Comparison of ENCODE assay signal across 9 mouse cellular contexts in genomic region chr17:48407154-48407553, GRCm38 (mm10). TPM values are rescaled to one million over a fixed set of nuclear protein-coding genes. Genes with fewer than 3 reads are reported as not detected.
DNase-seq lines count a peak whose midpoint lies in the region; ATAC-seq and TF ChIP-seq lines count a peak whose summit lies in the region.
"Had no signal": no experiment of that assay in that cellular context is flagged by ENCODE, and none has a peak within 500 bp of the region (broad histone marks: within the 10 kb centered on the region; RNA-seq: fewer than 3 reads in every experiment).

No protein-coding gene starts in this region.

- peaks cover 26% of the 10 kb centered on the region for H3K4me1 ChIP-seq in hindbrain, embryonic 12.5 days
- no peaks in the 10 kb centered on the region; the same call in none of the 2 replicates for H3K4me1 ChIP-seq in hindbrain, embryonic 11.5 days (replicated peaks; ENCODE audit: control insufficient read depth, insufficient read depth, low read length)
- peaks cover 7 to 24% of the 10 kb centered on the region in 2 experiments for H3K4me1 ChIP-seq in MEL (ENCODE audit: control insufficient read depth in 1 of 2, insufficient read depth in 2 of 2, low read length in 2 of 2)
- peaks cover 7% of the 10 kb centered on the region; the same call in 1 of the 2 replicates for H3K4me1 ChIP-seq in kidney, adult 2 months (ENCODE audit: control insufficient read depth, insufficient read depth, low read length)

- TF ChIP-seq CTCF in MEL (IDR thresholded peaks at IDR 0.05 in 2 of 3, conservative IDR thresholded peaks at IDR 0.05 in 1 of 3; ENCODE audit: control insufficient read depth in 1 of 3, insufficient read depth in 1 of 3, low read depth in 2 of 3, low read length in 3 of 3, poor library complexity in 1 of 3, severe bottlenecking in 1 of 3), result no peak
- no peak for TF ChIP-seq CTCF in layer of hippocampus, adult 2 months (conservative IDR thresholded peaks at IDR 0.05)
- TF ChIP-seq CTCF in kidney, adult 2 months (conservative IDR thresholded peaks at IDR 0.05; ENCODE audit: insufficient read depth, insufficient read length, low read depth, low read length), result no peak

- H3K4me2 ChIP-seq in hindbrain, embryonic 12.5 days (replicated peaks), result peak overlapping the region; percentile 73; the same call in 1 of the 2 replicates
- H3K4me2 ChIP-seq in hindbrain, embryonic 11.5 days (replicated peaks; ENCODE audit: low read depth, low read length), result no peak overlapping the region

- no peaks in the 10 kb centered on the region for H3K27me3 ChIP-seq in hindbrain, embryonic 12.5 days
- no peaks in the 10 kb centered on the region for H3K27me3 ChIP-seq in hindbrain, embryonic 11.5 days (ENCODE audit: control insufficient read depth, insufficient read depth, low read length)
- H3K27me3 ChIP-seq in MEL (ENCODE audit: control insufficient read depth in 1 of 2, insufficient read depth in 2 of 2, low read length in 2 of 2), result no peaks in the 10 kb centered on the region
- H3K27me3 ChIP-seq in kidney, adult 2 months (replicated peaks; ENCODE audit: control insufficient read depth, insufficient read depth, low read length), result no peaks in the 10 kb centered on the region

- no peak for TF ChIP-seq EP300 in MEL (IDR thresholded peaks at IDR 0.05; ENCODE audit: low read depth in 1 of 2, low read length in 2 of 2)

- no peaks in the 10 kb centered on the region for H3K9me3 ChIP-seq in hindbrain, embryonic 12.5 days (replicated peaks)
- no peaks in the 10 kb centered on the region for H3K9me3 ChIP-seq in hindbrain, embryonic 11.5 days (ENCODE audit: control insufficient read depth, low read length)
- H3K9me3 ChIP-seq in MEL (replicated peaks; ENCODE audit: insufficient read depth, low read length), result no peaks in the 10 kb centered on the region

- TF ChIP-seq RAD21 in MEL (IDR thresholded peaks at IDR 0.05; ENCODE audit: low read depth, low read length), result no peak

- H3K36me3 ChIP-seq in hindbrain, embryonic 12.5 days, result no peaks in the 10 kb centered on the region
- no peaks in the 10 kb centered on the region for H3K36me3 ChIP-seq in hindbrain, embryonic 11.5 days (ENCODE audit: control insufficient read depth, insufficient read depth, low read length)
- H3K36me3 ChIP-seq in MEL (ENCODE audit: control insufficient read depth in 1 of 2, insufficient read depth in 2 of 2, low read length in 2 of 2), result peaks cover 9 to 50% of the 10 kb centered on the region in 2 experiments
- H3K36me3 ChIP-seq in kidney, adult 2 months (ENCODE audit: control insufficient read depth, insufficient read depth, low read length), result no peaks in the 10 kb centered on the region

- H3K4me3 ChIP-seq in hindbrain, embryonic 12.5 days, result no peak overlapping the region
- no peak overlapping the region for H3K4me3 ChIP-seq in hindbrain, embryonic 11.5 days (ENCODE audit: low read depth, low read length)
- H3K4me3 ChIP-seq in MEL (ENCODE audit: control insufficient read depth in 1 of 2, insufficient read depth in 1 of 2, low read depth in 2 of 2, low read length in 2 of 2), result peak overlapping the region; percentile 65 to 84; a peak in 2 of 4 replicates
- no peak overlapping the region for H3K4me3 ChIP-seq in layer of hippocampus, adult 2 months
- H3K4me3 ChIP-seq in kidney, adult 2 months (ENCODE audit: insufficient read depth, low read depth, low read length), result no peak overlapping the region

- no peak for DNase-seq in hindbrain, embryonic 11.5 days (ENCODE audit: low spot score)
- DNase-seq in MEL (ENCODE audit: low read depth, low spot score) (peak; percentile 28), liver (peak; percentile 73)
- DNase-seq in cerebellum, postnatal 25 days, result peak; percentile 48 to 58
- DNase-seq in layer of hippocampus, adult 2 months (ENCODE audit: low spot score in 2 of 2), result no peak
- DNase-seq in gastrocnemius, postnatal 14 days, result no peak
- DNase-seq in kidney, adult 2 months, result no peak

- H3K27ac ChIP-seq in hindbrain, embryonic 12.5 days, result no peak overlapping the region
- no peak overlapping the region for H3K27ac ChIP-seq in hindbrain, embryonic 11.5 days (ENCODE audit: low read depth, low read length)
- H3K27ac ChIP-seq in MEL (ENCODE audit: control insufficient read depth, low read depth, low read length), result peak overlapping the region; percentile 100
- H3K27ac ChIP-seq in layer of hippocampus, adult 2 months, result no peak overlapping the region
- no peak overlapping the region for H3K27ac ChIP-seq in kidney, adult 2 months (ENCODE audit: insufficient read depth, low read depth, low read length)

- no peak; a peak in 1 of 4 replicates for TF ChIP-seq POLR2A in MEL (IDR thresholded peaks at IDR 0.05; ENCODE audit: control insufficient read depth in 1 of 2, insufficient read depth in 1 of 2, low read depth in 1 of 2, low read length in 2 of 2, poor library complexity in 1 of 2)
- no peak for TF ChIP-seq POLR2A in kidney, adult 2 months (IDR thresholded peaks at IDR 0.05; ENCODE audit: low read depth, low read length)

- ATAC-seq in hindbrain, embryonic 12.5 days (ENCODE audit: low FRiP score), result no peak
- ATAC-seq in hindbrain, embryonic 11.5 days (ENCODE audit: low FRiP score), result no peak

- H3K9ac ChIP-seq in hindbrain, embryonic 12.5 days, result peak overlapping the region; percentile 93; the same call in 1 of the 2 replicates
- no peak overlapping the region for H3K9ac ChIP-seq in hindbrain, embryonic 11.5 days (ENCODE audit: low read depth, low read length)
- peak overlapping the region; percentile 98 for H3K9ac ChIP-seq in MEL (ENCODE audit: control insufficient read depth, low read depth, low read length, poor library complexity, severe bottlenecking)

- WGBS in hindbrain, embryonic 12.5 days, result 93% methylated on average over 4 of the region's 4 CpGs
- 87% methylated on average over 4 of the region's 4 CpGs for WGBS in hindbrain, embryonic 11.5 days
- 83% methylated on average over 4 of the region's 4 CpGs for whole genome bisulfite sequencing in kidney, adult 2 months

- peaks cover 70% of the 10 kb centered on the region for H3K79me2 ChIP-seq in MEL (ENCODE audit: control insufficient read depth, insufficient read depth, low read length, poor library complexity)

- intact Hi-C loops in gastrocnemius, postnatal 14 days (cut with DNase I; ENCODE audit: low total_unique reads), result no loop called here

TF ChIP-seq in MEL, 35 proteins besides CTCF, POLR2A, EP300 and RAD21 (continues in another document):
- TF ChIP-seq USF1 (IDR thresholded peaks at IDR 0.05; ENCODE audit: low read depth, low read length) (no peak), CHD2 (IDR thresholded peaks at IDR 0.05; ENCODE audit: low read length) (no peak), CHD1 (IDR thresholded peaks at IDR 0.05; ENCODE audit: low read depth, low read length) (no peak), RCOR1 (IDR thresholded peaks at IDR 0.05; ENCODE audit: low read depth, low read length) (no peak), SMC3 (IDR thresholded peaks at IDR 0.05; ENCODE audit: low read depth, low read length) (no peak), TAL1 (IDR thresholded peaks at IDR 0.05; ENCODE audit: low read length) (no peak), ETS1 (IDR thresholded peaks at IDR 0.05; ENCODE audit: low read depth, low read length) (no peak)

RNA-seq across cellular contexts. Expression of gene Nfya, which starts 2.6 kb away (rescaled TPM):
- polyA plus RNA-seq in hindbrain, embryonic 12.5 days (2016; fragmentation: Nextera tagmentation; extraction: Ambion mirVana), result 16.7 and 18.6 TPM in 2 replicates
- polyA plus RNA-seq in hindbrain, embryonic 11.5 days (2014; fragmentation: Nextera tagmentation; extraction: Ambion mirVana), result 19.9 and 26.9 TPM in 2 replicates
- 48.1 and 56.9 TPM in 2 replicates for total RNA-seq in MEL (2012; rRNA removed)
- 10 to 100 TPM in 1 of 2 experiments, not detected in 1; 97.8 TPM for polyA plus RNA-seq in MEL (2012; ENCODE audit: insufficient read depth in 1 of 2, insufficient read length in 2 of 2, low read depth in 1 of 2, low replicate concordance in 2 of 2, missing spikeins in 1 of 2)
- total RNA-seq in layer of hippocampus, adult 2 months (2021), result 10 to 100 TPM; 21.4 to 26.7 TPM
- 1 to 10 TPM; 9.1 to 9.3 TPM for total RNA-seq in gastrocnemius, postnatal 14 days (2021)
- polyA plus RNA-seq in kidney, adult 2 months (2012; rRNA removed), result 45.8 and 46.2 TPM in 2 replicates

RNA-seq across cellular contexts. Expression of gene Oard1, which starts 2.7 kb away (rescaled TPM):
- 52.4 and 61.5 TPM in 2 replicates for polyA plus RNA-seq in hindbrain, embryonic 12.5 days (2016; fragmentation: Nextera tagmentation; extraction: Ambion mirVana)
- 75.0 and 79.0 TPM in 2 replicates for polyA plus RNA-seq in hindbrain, embryonic 11.5 days (2014; fragmentation: Nextera tagmentation; extraction: Ambion mirVana)
- total RNA-seq in MEL (2012; rRNA removed), result 21.2 and 21.5 TPM in 2 replicates
- 10 to 100 TPM in 1 of 2 experiments, not detected in 1; 24.4 TPM for polyA plus RNA-seq in MEL (2012; ENCODE audit: insufficient read depth in 1 of 2, insufficient read length in 2 of 2, low read depth in 1 of 2, low replicate concordance in 2 of 2, missing spikeins in 1 of 2)
- 10 to 100 TPM; 11.1 to 15.1 TPM for total RNA-seq in layer of hippocampus, adult 2 months (2021)
- 1 to 10 TPM; 7.4 to 8.3 TPM for total RNA-seq in gastrocnemius, postnatal 14 days (2021)
- polyA plus RNA-seq in kidney, adult 2 months (2012; rRNA removed), result 18.2 and 25.8 TPM in 2 replicates

RNA-seq across cellular contexts. Expression of gene Apobec2, which starts 25.6 kb away (rescaled TPM):
- polyA plus RNA-seq in hindbrain, embryonic 12.5 days (2016; fragmentation: Nextera tagmentation; extraction: Ambion mirVana), result 2.1 and 5.3 TPM in 2 replicates
- polyA plus RNA-seq in hindbrain, embryonic 11.5 days (2014; fragmentation: Nextera tagmentation; extraction: Ambion mirVana), result 1.6 and 1.7 TPM in 2 replicates
- total RNA-seq in MEL (2012; rRNA removed), result 0.19 and 0.23 TPM in 2 replicates
- polyA plus RNA-seq in MEL (2012; ENCODE audit: insufficient read depth in 1 of 2, insufficient read length in 2 of 2, low read depth in 1 of 2, low replicate concordance in 2 of 2, missing spikeins in 1 of 2), result under 1 TPM in 1 of 2 experiments, not detected in 1; 0.42 TPM
- total RNA-seq in layer of hippocampus, adult 2 months (2021), result under 1 TPM in 1 of 2 experiments, not detected in 1; 0.33 TPM
- total RNA-seq in gastrocnemius, postnatal 14 days (2021), result 100 to 1,000 TPM; 589 to 629 TPM
- 2.0 and 6.0 TPM in 2 replicates for polyA plus RNA-seq in kidney, adult 2 months (2012; rRNA removed)

RNA-seq across cellular contexts. Expression of gene Tspo2, which starts 44.2 kb away (rescaled TPM):
- polyA plus RNA-seq in hindbrain, embryonic 12.5 days (2016; fragmentation: Nextera tagmentation; extraction: Ambion mirVana), result 1.9 and 2.5 TPM in 2 replicates
- 0.06 and 0.39 TPM in 2 replicates for polyA plus RNA-seq in hindbrain, embryonic 11.5 days (2014; fragmentation: Nextera tagmentation; extraction: Ambion mirVana)
- 3.7 and 4.9 TPM in 2 replicates for total RNA-seq in MEL (2012; rRNA removed)
- 10 to 100 TPM in 1 of 2 experiments, not detected in 1; 14.6 TPM for polyA plus RNA-seq in MEL (2012; ENCODE audit: insufficient read depth in 1 of 2, insufficient read length in 2 of 2, low read depth in 1 of 2, low replicate concordance in 2 of 2, missing spikeins in 1 of 2)
- not detected for total RNA-seq in layer of hippocampus, adult 2 months (2021)
- under 1 TPM; 0.44 to 0.72 TPM for total RNA-seq in gastrocnemius, postnatal 14 days (2021)
- polyA plus RNA-seq in kidney, adult 2 months (2012; rRNA removed), result 0.41 and 0.53 TPM in 2 replicates
- total RNA-seq: layer of hippocampus, adult 8-10 months had no signal

RNA-seq across cellular contexts. Expression of gene Treml1, which starts 47.4 kb away (rescaled TPM):
- 1.7 and 1.8 TPM in 2 replicates for polyA plus RNA-seq in hindbrain, embryonic 12.5 days (2016; fragmentation: Nextera tagmentation; extraction: Ambion mirVana)
- 2.2 and 3.1 TPM in 2 replicates for polyA plus RNA-seq in hindbrain, embryonic 11.5 days (2014; fragmentation: Nextera tagmentation; extraction: Ambion mirVana)
- 0.69 and 0.96 TPM in 2 replicates for total RNA-seq in MEL (2012; rRNA removed)
- polyA plus RNA-seq in MEL (2012; ENCODE audit: insufficient read depth in 1 of 2, insufficient read length in 2 of 2, low read depth in 1 of 2, low replicate concordance in 2 of 2, missing spikeins in 1 of 2), result 1 to 10 TPM in 1 of 2 experiments, not detected in 1; 1.7 TPM
- total RNA-seq in layer of hippocampus, adult 2 months (2021), result not detected
- not detected for total RNA-seq in gastrocnemius, postnatal 14 days (2021)
- polyA plus RNA-seq in kidney, adult 2 months (2012; rRNA removed), result 0.09 and 0.15 TPM in 2 replicates

Comparison
In these comparisons a context has a peak if more than half of its experiments do, and no peak if none do; other contexts are left out.
1. H3K4me3 ChIP-seq: peak in MEL (2 of 2); none in hindbrain, embryonic 12.5 days (single experiment), hindbrain, embryonic 11.5 days (single experiment), layer of hippocampus, adult 2 months (single experiment) and kidney, adult 2 months (single experiment).
2. DNase-seq: peak in MEL (single experiment), cerebellum, postnatal 25 days (2 of 2) and liver (single experiment); none in hindbrain, embryonic 11.5 days (single experiment), layer of hippocampus, adult 2 months (0 of 2), gastrocnemius, postnatal 14 days (single experiment) and kidney, adult 2 months (single experiment).